Mouse (Mus musculus) mammary gland, adult 2 months (tissue): Measurements from ENCODE around the gene Olfr1487. TPM values are rescaled to one million over a fixed set of nuclear protein-coding genes. Genes with fewer than 3 reads are reported as not detected.

Experiments
- polyA plus RNA-seq: library from polyadenylated mRNA; depleted of rRNA; stranded (reverse); fragments of >200 nt; gene quantifications from 2 replicates; pipeline ENCODE4 v1.2.3, GENCODE M21; 2012; ENCODE audit warnings: low replicate concordance; rRNA removed

Olfr1487 gene
- polyA plus RNA-seq = not detected in 2 replicates

DNA sequence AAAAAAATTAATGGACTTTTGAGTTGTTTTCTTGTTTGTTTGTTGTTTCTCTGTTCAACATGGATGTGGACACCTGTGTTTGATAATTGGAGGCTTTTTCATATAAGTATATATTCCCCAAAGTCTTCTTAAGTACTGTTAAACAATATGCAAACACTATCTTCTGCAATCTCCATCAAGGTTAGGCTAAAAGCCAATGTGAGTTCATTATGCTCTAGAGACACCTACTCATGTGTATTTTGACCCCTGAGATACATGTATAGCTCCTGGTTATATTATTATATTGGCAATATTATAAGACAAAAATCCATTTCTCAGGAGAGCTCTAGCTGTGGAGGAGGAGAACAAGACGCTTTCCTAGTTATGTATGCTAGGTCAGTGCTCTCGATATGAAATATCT, at the start of gene Olfr1487:
TSS of gene Olfr1487 (plus strand) at position 301 of the 400 bp plus-strand sequence.

DNA sequence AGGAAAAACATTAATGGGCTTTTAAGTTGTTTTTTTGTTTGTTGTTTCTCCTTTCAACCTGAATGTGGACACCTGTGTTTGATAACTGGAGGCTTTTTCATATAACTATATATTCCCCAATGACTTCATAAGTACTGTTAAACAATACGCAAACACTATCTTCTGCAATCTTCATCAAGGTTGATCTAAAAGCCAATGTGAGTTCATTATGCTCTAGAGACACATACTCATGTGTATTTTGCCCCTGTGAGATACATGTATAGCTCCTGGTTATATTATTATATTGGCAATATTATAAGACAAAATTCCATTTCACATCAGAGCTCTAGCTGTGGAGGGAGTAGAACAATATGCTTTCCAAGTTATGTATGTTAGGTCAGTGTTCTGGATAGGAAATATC, 34.0 kb upstream of the Olfr1487 start, which contains the start of gene Olfr1484:
TSS of gene Olfr1484 (plus strand) at position 301 of the 400 bp plus-strand sequence.

DNA sequence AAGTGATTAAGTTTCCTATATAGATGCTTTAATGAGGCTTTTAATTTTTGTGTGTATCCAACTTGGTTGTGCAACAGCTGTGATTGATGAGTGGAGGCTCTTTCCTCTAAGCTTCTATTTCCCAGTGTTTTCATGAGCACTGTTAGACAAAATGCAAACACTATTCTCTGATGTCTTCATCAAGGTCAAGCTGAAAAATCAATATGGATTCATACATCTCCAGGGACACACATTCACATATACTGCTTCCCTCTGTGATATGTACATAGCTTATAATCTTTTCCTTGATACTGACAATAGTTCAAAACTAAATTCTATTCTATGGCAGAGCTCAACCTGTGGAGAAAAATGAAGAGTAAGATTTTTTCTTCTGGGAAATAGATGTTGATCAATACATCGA, 14.1 kb downstream of the Olfr1487 start, which contains the start of gene Olfr1489:
TSS of gene Olfr1489 (plus strand) at position 301 of the 400 bp plus-strand sequence.

DNA sequence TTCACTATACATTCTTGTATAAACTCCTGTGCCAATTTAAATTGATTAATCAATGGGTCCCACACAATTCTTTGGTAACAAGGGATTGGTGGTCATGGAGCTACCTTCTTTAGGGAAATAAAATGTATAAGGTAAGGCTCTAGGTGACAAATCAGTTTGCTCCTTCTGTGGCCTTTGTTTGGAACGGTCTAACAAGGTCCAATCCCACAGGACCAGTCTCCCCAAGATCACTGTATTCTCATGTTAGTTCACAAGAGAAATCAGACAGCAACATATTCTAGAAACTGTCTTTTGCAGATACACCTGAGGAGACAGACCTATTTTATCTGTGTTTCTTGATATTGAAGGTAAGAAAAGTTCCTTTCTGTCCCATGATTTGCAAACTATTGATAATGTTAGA, 33.6 kb downstream of the Olfr1487 start, which contains the start of gene Olfr1490:
TSS of gene Olfr1490 (plus strand) at position 301 of the 400 bp plus-strand sequence.

Other genes starting within 250 kb of the Olfr1487 start
- not detected in 2 replicates for gene Olfr1469, start 209.5 kb upstream of the Olfr1487 start, polyA plus RNA-seq
- gene Olfr1471, start 174.0 kb upstream of the Olfr1487 start, polyA plus RNA-seq = not detected in 2 replicates
- not detected in 2 replicates for gene Olfr1472, start 161.3 kb upstream of the Olfr1487 start, polyA plus RNA-seq
- not detected in 2 replicates for gene Olfr1474, start 147.8 kb upstream of the Olfr1487 start, polyA plus RNA-seq
- gene Olfr1475, start 137.2 kb upstream of the Olfr1487 start, polyA plus RNA-seq = not detected in 2 replicates
- gene Olfr1477, start 116.8 kb upstream of the Olfr1487 start, polyA plus RNA-seq = not detected in 2 replicates
- not detected in 2 replicates for gene Olfr1480, start 89.5 kb upstream of the Olfr1487 start, polyA plus RNA-seq
- not detected in 2 replicates for gene Olfr1484, start 33.9 kb upstream of the Olfr1487 start, polyA plus RNA-seq
- gene Olfr1489, start 14.2 kb downstream of the Olfr1487 start, polyA plus RNA-seq = not detected in 2 replicates
- not detected in 2 replicates for gene Olfr1490, start 33.7 kb downstream of the Olfr1487 start, polyA plus RNA-seq
- gene Olfr1491, start 79.9 kb downstream of the Olfr1487 start, polyA plus RNA-seq = not detected in 2 replicates
- not detected in 2 replicates for gene Olfr1493-ps1, start 105.9 kb downstream of the Olfr1487 start, polyA plus RNA-seq
- gene Olfr1494, start 122.4 kb downstream of the Olfr1487 start, polyA plus RNA-seq = not detected in 2 replicates
- not detected in 2 replicates for gene Olfr1495, start 147.2 kb downstream of the Olfr1487 start, polyA plus RNA-seq
- not detected in 2 replicates for gene Olfr1496, start 160.5 kb downstream of the Olfr1487 start, polyA plus RNA-seq
- not detected in 2 replicates for gene Olfr1497, start 180.8 kb downstream of the Olfr1487 start, polyA plus RNA-seq
- gene Olfr1499, start 202.1 kb downstream of the Olfr1487 start, polyA plus RNA-seq = not detected in 2 replicates
- not detected in 2 replicates for gene Olfr1500, start 213.1 kb downstream of the Olfr1487 start, polyA plus RNA-seq
- not detected in 2 replicates for gene Olfr1501, start 233.3 kb downstream of the Olfr1487 start, polyA plus RNA-seq
- not detected in 2 replicates for gene Olfr1502, start 244.4 kb downstream of the Olfr1487 start, polyA plus RNA-seq